Mouse (Mus musculus) adrenal gland, adult 8-10 months (tissue): Measurements from ENCODE around the gene Nr2f1. TPM values are rescaled to one million over a fixed set of nuclear protein-coding genes. Genes with fewer than 3 reads are reported as not detected.

Experiments
- DNase-seq: peaks from one replicate; pipeline ENCODE4 v3.0.0; 2022
- total RNA-seq, 4 experiments: library from RNA; stranded (reverse); gene quantifications; 2 replicates each; pipeline ENCODE4 v1.2.4; 2022

Nr2f1 gene
- total RNA-seq, 4 experiments from 2014 or later = 19.1 to 26.2 (median 21.7) TPM

- no peak for DNase-seq
Measured at GRCm38 (mm10) chr13:78178771-78179170, 20.8 kb downstream of the Nr2f1 start.

DNA sequence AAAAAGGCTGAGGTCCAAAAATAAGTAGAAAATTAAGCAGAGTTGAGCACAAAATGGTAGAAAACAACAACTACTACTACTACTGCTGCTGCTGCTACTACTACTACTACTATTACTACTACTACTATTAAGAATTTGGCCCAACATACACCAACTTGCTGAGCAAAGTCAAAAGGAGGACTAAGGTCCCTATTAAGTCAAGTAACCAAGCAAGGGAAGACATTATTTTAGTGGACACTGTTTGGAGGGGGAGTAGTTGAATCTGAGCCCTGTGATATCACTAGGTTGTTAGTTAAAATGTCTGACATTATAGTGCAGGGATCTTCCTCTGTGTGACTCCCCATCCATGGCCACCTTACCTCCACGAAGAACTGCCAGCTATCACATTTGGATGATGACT is 21.5 kb downstream of the Nr2f1 start:
- no peak for DNase-seq

- no peak for DNase-seq
Measured at GRCm38 (mm10) chr13:78177381-78177950, 22.1 kb downstream of the Nr2f1 start.

- no peak for DNase-seq
Measured at GRCm38 (mm10) chr13:78175821-78176380, 23.7 kb downstream of the Nr2f1 start.

DNA sequence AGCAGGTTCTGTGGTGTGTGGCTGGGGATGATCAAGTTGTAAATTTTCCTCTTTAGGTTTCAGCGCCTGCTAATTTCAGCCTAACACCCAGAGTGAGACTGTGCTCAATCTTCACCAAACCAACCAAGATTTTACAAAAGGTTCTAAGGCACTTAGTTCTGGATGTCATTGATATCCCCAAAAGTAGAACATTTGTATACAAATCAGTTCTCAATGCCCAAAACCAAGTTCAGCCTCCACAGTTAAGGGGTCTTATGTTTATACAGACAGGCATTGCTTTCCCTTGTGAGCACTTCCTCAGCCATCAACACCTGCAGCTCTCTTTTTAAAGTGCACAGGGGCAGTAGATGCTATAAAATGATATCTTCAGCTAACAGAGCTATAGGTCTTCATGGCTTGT is 24.7 kb downstream of the Nr2f1 start:
- DNase-seq = no peak

- DNase-seq = no peak
Measured at GRCm38 (mm10) chr13:78174191-78174590, 25.4 kb downstream of the Nr2f1 start.

DNA sequence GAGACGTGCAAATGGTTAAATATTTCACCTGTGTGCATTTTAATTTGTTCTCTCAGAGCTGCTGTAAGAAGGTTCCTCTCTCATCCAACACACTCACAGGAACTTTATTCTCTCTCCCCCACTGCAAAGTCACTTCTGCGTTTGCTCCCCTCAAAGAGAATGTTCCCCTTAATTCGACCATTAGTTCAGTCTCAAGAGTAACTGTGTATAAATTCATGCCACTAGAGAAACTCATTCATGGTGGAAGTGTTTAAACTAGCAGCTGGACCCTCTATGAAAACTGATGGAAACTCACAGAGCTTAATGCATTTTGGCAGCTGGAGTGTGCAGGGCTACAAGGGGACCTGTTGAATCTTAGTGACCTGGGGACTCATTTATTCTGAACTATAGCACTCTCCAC is 26.7 kb downstream of the Nr2f1 start:
- no peak for DNase-seq

DNA sequence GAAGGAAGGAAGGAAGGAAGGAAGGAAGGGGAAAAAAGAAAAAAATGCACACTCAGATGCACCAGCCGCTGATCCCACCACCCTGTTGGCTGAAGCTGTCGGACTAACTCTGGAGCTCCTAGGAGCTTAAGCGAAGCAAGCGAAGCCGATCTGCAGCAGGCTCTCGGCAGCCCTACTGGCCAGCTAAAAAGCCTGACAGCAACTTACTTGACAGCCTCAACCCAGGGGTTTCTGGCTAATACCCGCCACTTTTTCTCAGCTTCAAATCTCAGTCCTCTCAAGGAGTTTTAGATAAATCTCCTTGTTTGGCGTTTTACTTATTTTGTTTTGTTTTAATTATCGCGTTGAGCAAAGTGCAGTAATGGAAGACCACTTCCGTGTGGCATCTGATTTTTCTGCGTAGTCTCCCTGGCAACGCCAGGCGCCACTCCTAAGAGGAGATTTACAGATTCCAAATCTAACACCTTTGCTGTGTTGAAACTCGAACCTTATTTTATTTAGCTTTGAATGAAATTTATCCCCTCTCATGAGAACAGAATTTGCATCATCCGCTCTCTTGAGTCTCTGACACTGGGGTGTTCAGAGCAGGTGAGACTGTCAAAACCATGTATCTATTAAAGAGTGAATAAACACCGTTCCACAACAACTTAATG is 27.4 kb downstream of the Nr2f1 start:
- no peak for DNase-seq

GRCm38 (mm10) chr13:78171320-78171719 is 28.2 kb downstream of the Nr2f1 start:
- DNase-seq = no peak

- DNase-seq = no peak
Measured at GRCm38 (mm10) chr13:78168166-78168565, 31.4 kb downstream of the Nr2f1 start.

DNA sequence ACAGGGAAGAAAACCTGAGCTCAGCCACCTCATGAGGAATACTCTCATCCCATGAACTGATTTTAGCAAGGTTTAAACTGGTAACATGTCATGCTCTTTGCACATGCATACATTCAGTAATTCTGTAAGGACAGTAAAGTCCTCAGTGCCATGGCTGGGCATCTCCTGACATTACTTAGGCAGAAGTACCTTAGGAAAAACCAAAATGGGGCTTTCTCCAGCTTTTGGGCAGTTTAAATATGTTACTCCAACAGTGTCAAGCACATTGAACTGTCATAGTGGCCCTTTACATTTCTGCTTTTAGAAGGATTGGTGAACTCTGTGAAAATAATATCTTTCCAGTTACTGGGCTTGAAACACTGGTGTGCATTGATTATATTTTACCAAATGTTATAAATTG is 34.6 kb downstream of the Nr2f1 start:
- no peak for DNase-seq

DNA sequence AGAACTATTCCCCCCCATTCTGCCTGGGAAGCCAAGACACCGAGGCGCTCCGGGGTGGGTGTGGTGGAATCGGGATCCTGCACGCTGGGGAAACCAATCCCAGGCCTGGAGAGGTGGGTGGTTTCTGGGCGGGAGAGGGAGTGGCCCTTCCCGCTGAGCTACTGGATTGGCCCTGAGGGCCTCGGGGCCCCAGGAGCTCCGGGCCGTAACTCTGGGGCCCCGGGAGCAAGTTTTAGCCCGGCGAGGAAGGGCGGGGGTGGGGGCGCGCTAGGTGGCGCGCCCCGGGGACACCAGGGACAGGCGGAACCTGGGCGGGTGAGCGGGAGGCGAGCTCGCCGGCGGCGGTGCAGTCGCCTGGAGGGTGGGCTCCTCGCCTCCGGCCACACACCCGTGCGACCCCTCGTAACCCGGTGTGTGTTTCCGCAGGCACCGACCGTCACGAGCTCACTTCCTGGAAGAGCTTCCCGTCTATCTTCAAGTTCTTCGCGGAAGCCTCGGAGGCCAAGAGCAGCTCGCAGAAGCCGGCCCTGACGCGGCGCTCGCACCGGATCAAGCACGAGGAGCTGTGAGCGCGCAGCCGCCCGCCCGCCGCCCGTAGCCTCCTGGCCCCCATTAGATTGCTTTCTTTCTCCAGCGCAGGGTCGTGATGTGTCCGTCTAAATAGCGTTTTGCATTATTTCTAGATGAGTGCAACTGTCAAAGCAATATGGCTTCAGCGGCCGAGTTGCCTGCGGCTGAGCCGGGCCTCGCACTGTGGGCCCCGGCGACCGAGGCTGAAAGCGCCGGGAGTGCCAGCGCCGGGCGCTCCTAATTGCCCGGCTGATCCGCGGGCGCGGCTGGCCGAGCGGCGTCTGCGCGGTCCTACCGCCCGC is 36.2 kb downstream of the Nr2f1 start:
- peak; percentile 84 for DNase-seq

GRCm38 (mm10) chr13:78162149-78162548 is 37.4 kb downstream of the Nr2f1 start:
- DNase-seq = no peak

DNA sequence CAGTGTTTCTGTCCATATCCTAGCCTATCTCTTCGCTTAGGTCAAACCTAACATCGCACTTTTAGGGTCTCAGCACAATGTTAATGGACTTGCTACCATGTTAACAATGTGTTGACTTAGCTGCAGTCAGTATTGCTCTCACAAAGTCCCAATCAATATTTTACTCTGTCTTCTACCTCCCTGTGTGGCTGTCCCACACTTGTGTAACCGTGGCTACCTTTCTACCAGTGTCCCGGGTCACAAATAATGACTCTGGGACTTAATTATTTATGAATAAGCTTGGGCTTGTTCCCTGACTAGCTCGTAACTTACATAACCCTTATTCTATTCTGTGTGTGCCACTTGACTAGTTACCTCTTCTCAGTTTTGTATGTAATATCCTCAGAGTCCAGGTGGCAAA is 42.1 kb downstream of the Nr2f1 start:
- DNase-seq = no peak

Other genes starting within 250 kb of the Nr2f1 start
- gene Pou5f2, start 174.9 kb downstream of the Nr2f1 start, total RNA-seq = 1 to 10 TPM in 3 of 4 experiments, under 1 TPM in 1; 0.93 to 4.9 (median 1.6) TPM